Mouse (Mus musculus) adrenal gland, adult 2 months (tissue): ENCODE measurements around the gene 4931409K22Rik. TPM values are rescaled to one million over a fixed set of nuclear protein-coding genes. Genes with fewer than 3 reads are reported as not detected.
"Not testable (repeated sequence)": the region's sequence is repeated elsewhere in the genome, so short reads cannot be mapped to it uniquely, and the experiment has no call there.

ENCODE experiments used
- DNase-seq: peaks from one replicate; pipeline ENCODE4 v3.0.0; 2021
- polyA plus RNA-seq: library from polyadenylated mRNA; depleted of rRNA; stranded (reverse); fragments of >200 nt; gene quantifications from 2 replicates; pipeline ENCODE4 v1.2.3, GENCODE M21; 2012
- total RNA-seq, 2 experiments: library from RNA; stranded (reverse); gene quantifications; 2 replicates each; pipeline ENCODE4 v1.2.3; 2021

The 4931409K22Rik gene
- total and polyA plus RNA-seq, 3 experiments, result not detected

GRCm38 (mm10) chr5:24593230-24593629 is 36.6 kb upstream of the 4931409K22Rik start:
- DNase-seq, result no peak

GRCm38 (mm10) chr5:24592471-24593160 is 36.0 kb upstream of the 4931409K22Rik start:
- DNase-seq, result no peak

- peak; percentile 45 for DNase-seq
Observed at GRCm38 (mm10) chr5:24591796-24592470, 35.3 kb upstream of the 4931409K22Rik start.

GRCm38 (mm10) chr5:24591268-24591721 is 34.7 kb upstream of the 4931409K22Rik start:
- DNase-seq, result peak; percentile 83

GRCm38 (mm10) chr5:24589511-24590500 is 33.2 kb upstream of the 4931409K22Rik start:
- DNase-seq, result no peak

- DNase-seq, result no peak
Observed at GRCm38 (mm10) chr5:24587200-24587577, 30.6 kb upstream of the 4931409K22Rik start.

GRCm38 (mm10) chr5:24586547-24587199 is 30.1 kb upstream of the 4931409K22Rik start, which contains the start of gene Chpf2:
Gene Chpf2, plus strand, starts transcription at chr5:24586741.
- DNase-seq, result peak; percentile 90

- DNase-seq, result no peak
Observed at GRCm38 (mm10) chr5:24586106-24586505, 29.5 kb upstream of the 4931409K22Rik start.

GRCm38 (mm10) chr5:24578109-24578963 is 21.7 kb upstream of the 4931409K22Rik start:
- no peak for DNase-seq

- peak; percentile 100 for DNase-seq
Observed at GRCm38 (mm10) chr5:24577183-24577929, 20.7 kb upstream of the 4931409K22Rik start, which contains the start of gene Abcf2. Gene Abcf2, minus strand, starts transcription at chr5:24577467.

- DNase-seq, result no peak
Observed at GRCm38 (mm10) chr5:24576801-24577182, 20.2 kb upstream of the 4931409K22Rik start.

GRCm38 (mm10) chr5:24575948-24576347 is 19.3 kb upstream of the 4931409K22Rik start:
- DNase-seq, result no peak

- not testable (repeated sequence) for DNase-seq
Observed at GRCm38 (mm10) chr5:24555335-24555734, 1.3 kb downstream of the 4931409K22Rik start.

- DNase-seq, result no peak
Observed at GRCm38 (mm10) chr5:24553621-24554244, 2.9 kb downstream of the 4931409K22Rik start.

GRCm38 (mm10) chr5:24551317-24551688 is 5.3 kb downstream of the 4931409K22Rik start:
- no peak for DNase-seq

GRCm38 (mm10) chr5:24550598-24551316 is 5.9 kb downstream of the 4931409K22Rik start:
- DNase-seq, result no peak

- no peak for DNase-seq
Observed at GRCm38 (mm10) chr5:24542643-24543042, 14.0 kb downstream of the 4931409K22Rik start.

GRCm38 (mm10) chr5:24541144-24541569 is 15.5 kb downstream of the 4931409K22Rik start:
- no peak for DNase-seq
